Mouse (Mus musculus) kidney, embryonic 15.5 days (tissue): Measurements from ENCODE around the gene Ifnar1. TPM values are rescaled to one million over a fixed set of nuclear protein-coding genes. Genes with fewer than 3 reads are reported as not detected.

Source experiments
- ATAC-seq: fragments of 200-750 bp; cut with Nextera tagmentation; replicated peaks from 2 replicates; pipeline ENCODE4 v1.8.0; 2017; ENCODE audit warnings: moderate TSS enrichment; ENCODE audit not compliant: low FRiP score
- H3K27ac ChIP-seq: fragments of 300-500 bp; sonication (generic); 2 replicates; pipeline ENCODE4 v1.5.1; 2015; ENCODE audit warnings: mild to moderate bottlenecking, inconsistent platforms
- H3K27me3 ChIP-seq: fragments of 300-500 bp; sonication (generic); 2 replicates; pipeline ENCODE4 v1.6.1; 2015; ENCODE audit warnings: inconsistent platforms
- H3K36me3 ChIP-seq: fragments of 300-500 bp; sonication (generic); 2 replicates; pipeline ENCODE4 v1.6.1; 2015; ENCODE audit warnings: inconsistent platforms
- H3K4me1 ChIP-seq: fragments of 300-500 bp; sonication (generic); 2 replicates; pipeline ENCODE4 v1.6.1; 2015; ENCODE audit warnings: inconsistent platforms
- H3K4me2 ChIP-seq: fragments of 300-500 bp; sonication (generic); 2 replicates; pipeline ENCODE4 v1.6.1; 2015; ENCODE audit warnings: moderate library complexity, mild to moderate bottlenecking, inconsistent platforms
- H3K4me3 ChIP-seq: fragments of 300-500 bp; sonication (generic); replicated peaks from 2 replicates; pipeline ENCODE4 v1.5.1; 2015; ENCODE audit warnings: mild to moderate bottlenecking, inconsistent platforms
- H3K9ac ChIP-seq: fragments of 300-500 bp; sonication (generic); 2 replicates; pipeline ENCODE4 v1.6.1; 2015; ENCODE audit warnings: mild to moderate bottlenecking, inconsistent platforms
- H3K9me3 ChIP-seq: fragments of 300-500 bp; sonication (generic); replicated peaks from 2 replicates; pipeline ENCODE4 v1.6.1; 2016; ENCODE audit warnings: inconsistent platforms
- WGBS: fragments of 180-500 bp; shearing (Covaris S2); methylation state at CpG from one replicate; pipeline ENCODE4 v1.1.7; 2015; ENCODE audit warnings: mixed read lengths; 5-methylcytosine and 5-hydroxymethylcytosine counted together
- polyA plus RNA-seq: library from polyadenylated mRNA; unstranded; fragments of >200 nt; fragmentation: Nextera tagmentation; extraction: Ambion mirVana; gene quantifications from 2 replicates; pipeline ENCODE4 v1.2.1, GENCODE M21; 2015

Ifnar1 gene
- polyA plus RNA-seq, 1 experiment from 2014 or later = 62.2 TPM

- H3K36me3 ChIP-seq = 0 out of 2 replicates have a peak, but pooled peaks cover 3% of the 10 kb centered on the region
- H3K9me3 ChIP-seq = no peaks in the 10 kb centered on the region
Observed at GRCm38 (mm10) chr16:91546836-91547741, 62.1 kb downstream of the Ifnar1 start, which contains the start of gene Ifngr2. Ifngr2 (plus strand) TSS chr16:91547072.

GRCm38 (mm10) chr16:91547974-91548373 is 62.9 kb downstream of the Ifnar1 start:
- H3K4me3 ChIP-seq = peak overlapping the region; percentile 94

More at GRCm38 (mm10) chr16:91546836-91547741, 62.1 kb downstream of the Ifnar1 start, which contains the start of gene Ifngr2:
- H3K27ac ChIP-seq = peak within 1 kb of the TSS; percentile 71
- peaks cover 57% of the 10 kb centered on the region for H3K4me1 ChIP-seq
- peak within 1 kb of the TSS; percentile 94 for H3K4me3 ChIP-seq
- ATAC-seq = peak; percentile 90
- H3K27me3 ChIP-seq = 0 out of 2 replicates have a peak, but pooled peaks cover 3% of the 10 kb centered on the region
- H3K9ac ChIP-seq = peak within 1 kb of the TSS; percentile 98
- under 1% methylated on average over 61 of the region's 74 CpGs for WGBS
- peak within 1 kb of the TSS; percentile 83 for H3K4me2 ChIP-seq

GRCm38 (mm10) chr16:91548586-91548985 is 63.5 kb downstream of the Ifnar1 start:
- Histone ChIP-seq H3K4me3 (peak overlapping the region; percentile 94), H3K9me3 (no peaks in the 10 kb centered on the region), H3K27me3 (no peaks in the 10 kb centered on the region), H3K27ac (no peak overlapping the region), H3K4me1 (peaks cover 70% of the 10 kb centered on the region), H3K9ac (no peak overlapping the region), H3K4me2 (peak overlapping the region; percentile 83), H3K36me3 (0 out of 2 replicates have a peak, but pooled peaks cover 3% of the 10 kb centered on the region)
- WGBS = 33% methylated on average over 5 of the region's 5 CpGs
- ATAC-seq = no peak

More at GRCm38 (mm10) chr16:91547974-91548373, 62.9 kb downstream of the Ifnar1 start:
- no peak for ATAC-seq
- Histone ChIP-seq H3K9me3 (no peaks in the 10 kb centered on the region), H3K27ac (0 out of 2 replicates have a peak overlapping the region, but pooled peaks have one; percentile 71), H3K4me1 (peaks cover 64% of the 10 kb centered on the region), H3K9ac (peak overlapping the region; percentile 98; the same call in 1 of the 2 replicates), H3K4me2 (peak overlapping the region; percentile 83), H3K36me3 (0 out of 2 replicates have a peak, but pooled peaks cover 3% of the 10 kb centered on the region), H3K27me3 (0 out of 2 replicates have a peak, but pooled peaks cover 3% of the 10 kb centered on the region)
- 26% methylated on average over 5 of the region's 5 CpGs for WGBS

GRCm38 (mm10) chr16:91548996-91549395 is 64.0 kb downstream of the Ifnar1 start:
- H3K36me3 ChIP-seq = 0 out of 2 replicates have a peak, but pooled peaks cover 3% of the 10 kb centered on the region
- no peak for ATAC-seq
- H3K4me2 ChIP-seq = peak overlapping the region; percentile 83
- 64% methylated on average over 2 of the region's 2 CpGs for WGBS
- H3K27me3 ChIP-seq = no peaks in the 10 kb centered on the region
- peak overlapping the region; percentile 94 for H3K4me3 ChIP-seq
- no peak overlapping the region for H3K9ac ChIP-seq
- no peaks in the 10 kb centered on the region for H3K9me3 ChIP-seq
- H3K27ac ChIP-seq = no peak overlapping the region
- H3K4me1 ChIP-seq = peaks cover 74% of the 10 kb centered on the region

- H3K4me3 ChIP-seq = no peak overlapping the region
- no peaks in the 10 kb centered on the region for H3K27me3 ChIP-seq
- no peak for ATAC-seq
- WGBS = 57% methylated on average over 5 of the region's 5 CpGs
- no peak overlapping the region for H3K27ac ChIP-seq
- H3K9ac ChIP-seq = no peak overlapping the region
- H3K36me3 ChIP-seq = 0 out of 2 replicates have a peak, but pooled peaks cover 3% of the 10 kb centered on the region
- H3K4me2 ChIP-seq = no peak overlapping the region
- peaks cover 80% of the 10 kb centered on the region for H3K4me1 ChIP-seq
- H3K9me3 ChIP-seq = no peaks in the 10 kb centered on the region
Observed at GRCm38 (mm10) chr16:91549616-91550015, 64.6 kb downstream of the Ifnar1 start.

GRCm38 (mm10) chr16:91551081-91551524 is 66.1 kb downstream of the Ifnar1 start:
- no peak for ATAC-seq
- H3K4me2 ChIP-seq = no peak overlapping the region
- 76% methylated on average over 10 of the region's 10 CpGs for WGBS
- H3K9me3 ChIP-seq = no peaks in the 10 kb centered on the region
- H3K4me1 ChIP-seq = peaks cover 85% of the 10 kb centered on the region
- H3K27ac ChIP-seq = no peak overlapping the region
- H3K36me3 ChIP-seq = peaks cover 11% of the 10 kb centered on the region
- no peaks in the 10 kb centered on the region for H3K27me3 ChIP-seq
- H3K4me3 ChIP-seq = no peak overlapping the region
- no peak overlapping the region for H3K9ac ChIP-seq

- no peak overlapping the region for H3K4me2 ChIP-seq
- no peak overlapping the region for H3K27ac ChIP-seq
- no peak overlapping the region for H3K4me3 ChIP-seq
- H3K36me3 ChIP-seq = peaks cover 11% of the 10 kb centered on the region
- no peak for ATAC-seq
- no peak overlapping the region for H3K9ac ChIP-seq
- H3K27me3 ChIP-seq = no peaks in the 10 kb centered on the region
- no peaks in the 10 kb centered on the region for H3K9me3 ChIP-seq
- peaks cover 88% of the 10 kb centered on the region for H3K4me1 ChIP-seq
- 58% methylated on average over 9 of the region's 9 CpGs for WGBS
Observed at GRCm38 (mm10) chr16:91552072-91552471, 67.0 kb downstream of the Ifnar1 start.

- ATAC-seq = no peak
- H3K4me1 ChIP-seq = peaks cover 85% of the 10 kb centered on the region
- WGBS = 32% methylated on average over 12 of the region's 12 CpGs
Observed at GRCm38 (mm10) chr16:91553625-91554024, 68.6 kb downstream of the Ifnar1 start.

GRCm38 (mm10) chr16:91555017-91555605 is 70.1 kb downstream of the Ifnar1 start:
- Histone ChIP-seq H3K9ac (no peak overlapping the region), H3K4me3 (no peak overlapping the region), H3K9me3 (no peaks in the 10 kb centered on the region), H3K27me3 (no peaks in the 10 kb centered on the region), H3K4me1 (peaks cover 70% of the 10 kb centered on the region), H3K4me2 (no peak overlapping the region), H3K36me3 (peaks cover 35% of the 10 kb centered on the region), H3K27ac (no peak overlapping the region; the same call in 1 of the 2 replicates)
- 0 out of 2 replicates have a peak, but pooled peaks have one; percentile 25 for ATAC-seq
- 75% methylated on average over 8 of the region's 8 CpGs for WGBS

More at GRCm38 (mm10) chr16:91553625-91554024, 68.6 kb downstream of the Ifnar1 start:
- Histone ChIP-seq H3K4me3 (no peak overlapping the region), H3K9me3 (no peaks in the 10 kb centered on the region), H3K36me3 (peaks cover 21% of the 10 kb centered on the region), H3K9ac (no peak overlapping the region), H3K4me2 (peak overlapping the region; percentile 40), H3K27me3 (no peaks in the 10 kb centered on the region), H3K27ac (peak overlapping the region; percentile 13; the same call in 1 of the 2 replicates)

GRCm38 (mm10) chr16:91556659-91557058 is 71.6 kb downstream of the Ifnar1 start:
- Histone ChIP-seq H3K4me3 (no peak overlapping the region), H3K27ac (peak overlapping the region; percentile 88), H3K4me2 (peak overlapping the region; percentile 31), H3K4me1 (peaks cover 61% of the 10 kb centered on the region), H3K9ac (0 out of 2 replicates have a peak overlapping the region, but pooled peaks have one; percentile 17), H3K27me3 (no peaks in the 10 kb centered on the region), H3K9me3 (no peaks in the 10 kb centered on the region), H3K36me3 (peaks cover 51% of the 10 kb centered on the region)
- no peak; the same call in 1 of the 2 replicates for ATAC-seq
- 26% methylated on average over 15 of the region's 15 CpGs for WGBS
